Mouse (Mus musculus): ENCODE results near the gene Lipa. TPM values are rescaled to one million over a fixed set of nuclear protein-coding genes. Genes with fewer than 3 reads are reported as not detected.

Gene Lipa
- polyA plus RNA-seq, 1 experiment: 109 TPM

DNA sequence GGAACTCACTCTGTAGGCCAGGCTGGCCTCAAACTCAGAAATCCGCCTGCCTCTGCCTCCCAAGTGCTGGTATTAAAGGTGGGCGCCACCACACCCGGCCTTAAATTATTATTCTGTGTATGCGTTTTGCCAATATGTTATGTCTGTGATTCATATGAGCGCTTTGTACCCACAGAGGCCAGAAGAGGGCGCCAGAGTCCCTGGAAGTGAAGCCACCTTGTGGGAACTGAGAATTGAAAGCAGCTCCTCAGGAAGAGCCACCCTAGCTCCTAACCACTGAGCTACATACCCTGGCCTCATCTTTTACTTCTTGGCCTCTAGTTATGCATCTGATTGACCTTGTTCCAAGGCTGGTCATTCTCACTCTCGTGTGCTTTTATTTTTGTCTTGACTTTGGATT lies 20.7 kb upstream of the Lipa start:
- H3K27ac ChIP-seq (replicated peaks; ENCODE audit: low read depth, low read length): no peak overlapping the region
- no peak overlapping the region for H3K4me3 ChIP-seq (ENCODE audit: insufficient read depth, low read depth, low read length)
- H3K4me1 ChIP-seq (ENCODE audit: control insufficient read depth, insufficient read depth, insufficient read length, low read length): no peaks in the 10 kb centered on the region

DNA sequence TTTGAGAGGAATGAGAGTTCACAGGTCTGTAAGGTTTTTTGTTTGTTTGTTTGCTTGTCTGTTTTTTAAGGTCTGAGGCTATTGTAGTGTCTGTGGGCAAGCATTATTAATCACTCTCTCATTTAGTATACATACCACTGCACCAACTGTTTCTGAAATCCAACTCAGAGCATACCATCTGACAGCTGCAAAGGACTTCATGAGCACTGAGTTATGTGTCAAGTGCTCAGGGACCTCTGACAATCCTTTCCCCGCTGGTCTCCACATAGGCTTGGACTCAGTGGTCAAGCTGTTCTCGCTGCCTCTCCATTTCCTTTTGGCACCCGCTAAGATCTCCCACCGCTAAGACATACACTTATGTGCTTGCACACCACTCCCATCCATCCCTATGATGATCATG lies 18.9 kb upstream of the Lipa start:
- H3K4me3 ChIP-seq (ENCODE audit: insufficient read depth, low read depth, low read length): no peak overlapping the region

GRCm38 (mm10) chr19:34539422-34539821 lies 12.1 kb upstream of the Lipa start:
- Histone ChIP-seq H3K4me3 (ENCODE audit: insufficient read depth, low read depth, low read length) (no peak overlapping the region), H3K4me1 (ENCODE audit: control insufficient read depth, insufficient read depth, insufficient read length, low read length) (no peaks in the 10 kb centered on the region), H3K27ac (replicated peaks; ENCODE audit: low read depth, low read length) (no peak overlapping the region)

More for the DNA sequence above, 18.9 kb upstream of the Lipa start:
- H3K4me1 ChIP-seq (ENCODE audit: control insufficient read depth, insufficient read depth, insufficient read length, low read length): no peaks in the 10 kb centered on the region
- H3K27ac ChIP-seq (replicated peaks; ENCODE audit: low read depth, low read length): no peak overlapping the region

GRCm38 (mm10) chr19:34532061-34532751 lies 4.9 kb upstream of the Lipa start:
- no peak overlapping the region for H3K4me3 ChIP-seq (ENCODE audit: insufficient read depth, low read depth, low read length)
- H3K27ac ChIP-seq (replicated peaks; ENCODE audit: low read depth, low read length): no peak overlapping the region
- H3K4me1 ChIP-seq (ENCODE audit: control insufficient read depth, insufficient read depth, insufficient read length, low read length): no peaks in the 10 kb centered on the region

- Histone ChIP-seq H3K4me3 (ENCODE audit: insufficient read depth, low read depth, low read length) (peak overlapping the region; percentile 71), H3K27ac (replicated peaks; ENCODE audit: low read depth, low read length) (peak overlapping the region; percentile 58), H3K4me1 (ENCODE audit: control insufficient read depth, insufficient read depth, insufficient read length, low read length) (peaks cover 7% of the 10 kb centered on the region)
These were observed 852 bp downstream of the Lipa start for GRCm38 (mm10) chr19:34526321-34526923.

GRCm38 (mm10) chr19:34524646-34525045 lies 2.6 kb downstream of the Lipa start:
- H3K4me1 ChIP-seq (ENCODE audit: control insufficient read depth, insufficient read depth, insufficient read length, low read length): peaks cover 11% of the 10 kb centered on the region
- H3K27ac ChIP-seq (replicated peaks; ENCODE audit: low read depth, low read length): peak overlapping the region; percentile 37

GRCm38 (mm10) chr19:34523106-34523725 lies 4.1 kb downstream of the Lipa start:
- peaks cover 24% of the 10 kb centered on the region for H3K4me1 ChIP-seq (ENCODE audit: control insufficient read depth, insufficient read depth, insufficient read length, low read length)
- peak overlapping the region; percentile 59 for H3K27ac ChIP-seq (replicated peaks; ENCODE audit: low read depth, low read length)
- H3K4me3 ChIP-seq (ENCODE audit: insufficient read depth, low read depth, low read length): no peak overlapping the region

More at GRCm38 (mm10) chr19:34524646-34525045, 2.6 kb downstream of the Lipa start:
- peak overlapping the region; percentile 41 for H3K4me3 ChIP-seq (ENCODE audit: insufficient read depth, low read depth, low read length)

DNA sequence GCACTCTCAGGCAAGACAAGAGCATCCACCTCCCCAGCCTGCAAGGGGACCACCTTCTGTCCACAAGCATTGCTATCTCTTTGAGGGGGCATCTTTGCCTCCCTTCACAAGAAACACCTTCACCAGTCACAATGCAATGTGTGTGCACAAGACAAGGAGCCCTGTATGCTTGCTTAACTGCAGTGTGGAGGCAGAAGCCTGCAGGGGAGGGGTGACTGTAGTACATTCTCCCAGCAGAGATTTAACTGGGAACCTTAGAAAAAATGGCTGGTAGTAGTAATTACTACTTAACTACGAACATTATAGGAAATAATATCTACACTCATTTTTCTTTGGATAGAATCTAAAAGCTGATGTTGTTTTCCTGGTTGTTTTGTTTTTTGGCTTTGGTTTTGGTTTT lies 5.3 kb downstream of the Lipa start:
- Histone ChIP-seq H3K4me1 (ENCODE audit: control insufficient read depth, insufficient read depth, insufficient read length, low read length) (peaks cover 31% of the 10 kb centered on the region), H3K4me3 (ENCODE audit: insufficient read depth, low read depth, low read length) (no peak overlapping the region), H3K27ac (replicated peaks; ENCODE audit: low read depth, low read length) (peak overlapping the region; percentile 77)

- no peak overlapping the region for H3K4me3 ChIP-seq (ENCODE audit: insufficient read depth, low read depth, low read length)
- H3K27ac ChIP-seq (replicated peaks; ENCODE audit: low read depth, low read length): peak overlapping the region; percentile 77
- H3K4me1 ChIP-seq (ENCODE audit: control insufficient read depth, insufficient read depth, insufficient read length, low read length): peaks cover 36% of the 10 kb centered on the region
These were observed 5.9 kb downstream of the Lipa start for GRCm38 (mm10) chr19:34521361-34521760.

- H3K4me1 ChIP-seq (ENCODE audit: control insufficient read depth, insufficient read depth, insufficient read length, low read length): peaks cover 47% of the 10 kb centered on the region
- H3K27ac ChIP-seq (replicated peaks; ENCODE audit: low read depth, low read length): peak overlapping the region; percentile 67
- no peak overlapping the region for H3K4me3 ChIP-seq (ENCODE audit: insufficient read depth, low read depth, low read length)
These were observed 7.2 kb downstream of the Lipa start for GRCm38 (mm10) chr19:34520051-34520450.

- H3K4me1 ChIP-seq (ENCODE audit: control insufficient read depth, insufficient read depth, insufficient read length, low read length): peaks cover 49% of the 10 kb centered on the region
- no peak overlapping the region for H3K4me3 ChIP-seq (ENCODE audit: insufficient read depth, low read depth, low read length)
- peak overlapping the region; percentile 84 for H3K27ac ChIP-seq (replicated peaks; ENCODE audit: low read depth, low read length)
These were observed 7.6 kb downstream of the Lipa start for GRCm38 (mm10) chr19:34519646-34520045.

- peaks cover 52% of the 10 kb centered on the region for H3K4me1 ChIP-seq (ENCODE audit: control insufficient read depth, insufficient read depth, insufficient read length, low read length)
- H3K27ac ChIP-seq (replicated peaks; ENCODE audit: low read depth, low read length): peak overlapping the region; percentile 84
- no peak overlapping the region for H3K4me3 ChIP-seq (ENCODE audit: insufficient read depth, low read depth, low read length)
These were observed 8.5 kb downstream of the Lipa start for GRCm38 (mm10) chr19:34518786-34519185.

- Histone ChIP-seq H3K4me1 (ENCODE audit: control insufficient read depth, insufficient read depth, insufficient read length, low read length) (peaks cover 47% of the 10 kb centered on the region), H3K4me3 (ENCODE audit: insufficient read depth, low read depth, low read length) (no peak overlapping the region), H3K27ac (replicated peaks; ENCODE audit: low read depth, low read length) (peak overlapping the region; percentile 84)
These were observed 9.3 kb downstream of the Lipa start for GRCm38 (mm10) chr19:34517812-34518594.

GRCm38 (mm10) chr19:34517197-34517596 lies 10.1 kb downstream of the Lipa start:
- H3K4me1 ChIP-seq (ENCODE audit: control insufficient read depth, insufficient read depth, insufficient read length, low read length): peaks cover 47% of the 10 kb centered on the region
- H3K4me3 ChIP-seq (ENCODE audit: insufficient read depth, low read depth, low read length): no peak overlapping the region
- peak overlapping the region; percentile 96 for H3K27ac ChIP-seq (replicated peaks; ENCODE audit: low read depth, low read length)

DNA sequence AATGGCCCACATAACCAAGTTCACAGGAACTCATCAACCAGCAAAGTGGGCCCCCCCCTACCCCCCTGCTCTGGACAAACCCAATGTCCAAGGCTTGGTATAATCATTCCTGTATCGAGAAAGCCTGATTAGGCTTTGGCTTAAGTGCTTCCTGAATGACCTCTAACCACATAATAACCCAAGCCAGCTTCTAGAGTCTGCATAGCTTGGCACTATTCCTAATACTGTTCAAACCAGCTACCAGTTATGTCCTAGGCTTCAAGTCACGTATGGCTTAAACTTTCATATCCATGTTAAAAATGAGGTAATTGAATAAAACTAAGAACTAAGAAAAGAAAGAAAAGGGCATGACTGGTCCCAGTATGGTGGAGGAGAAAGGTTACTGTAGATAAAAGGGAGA lies 10.9 kb downstream of the Lipa start:
- Histone ChIP-seq H3K27ac (replicated peaks; ENCODE audit: low read depth, low read length) (peak overlapping the region; percentile 96), H3K4me1 (ENCODE audit: control insufficient read depth, insufficient read depth, insufficient read length, low read length) (peaks cover 50% of the 10 kb centered on the region), H3K4me3 (ENCODE audit: insufficient read depth, low read depth, low read length) (no peak overlapping the region)

Measured in brown adipose tissue, adult 24 weeks (tissue).